8 mouse cellular contexts compared by ENCODE assay signal in genomic region chr13:112800597-112801380, GRCm38 (mm10). TPM values are rescaled to one million over a fixed set of nuclear protein-coding genes. Genes with fewer than 3 reads are reported as not detected.
A peak's percentile ranks its signal among the peaks of the same experiment; 100 is the strongest.
DNase-seq lines count a peak whose midpoint lies in the region; ATAC-seq and TF ChIP-seq lines count a peak whose summit lies in the region.

Gene Plpp1 (plus strand): TSS chr13:112800792.

- WGBS in limb, embryonic 13.5 days: under 1% methylated on average over 83 of the region's 83 CpGs
- WGBS in midbrain, embryonic 15.5 days: under 1% methylated on average over 82 of the region's 83 CpGs
- under 1% methylated on average over 83 of the region's 83 CpGs for WGBS in spleen, adult 2 months

- H3K4me3 ChIP-seq in limb, embryonic 13.5 days: peak within 1 kb of the TSS; percentile 78
- H3K4me3 ChIP-seq in midbrain, embryonic 15.5 days: peak within 1 kb of the TSS; percentile 95
- H3K4me3 ChIP-seq in spleen, adult 2 months (ENCODE audit: extremely low read depth, insufficient read depth, insufficient read length): peak within 1 kb of the TSS; percentile 68

- no peak for TF ChIP-seq CTCF in brain, embryonic 14.5 days (IDR thresholded peaks at IDR 0.05; ENCODE audit: borderline replicate concordance, extremely low read depth, insufficient read depth, insufficient read length)
- TF ChIP-seq CTCF in spleen, adult 2 months (IDR thresholded peaks at IDR 0.05; ENCODE audit: extremely low read depth, insufficient read depth, insufficient read length, insufficient replicate concordance): no peak

- peak; percentile 91 for ATAC-seq in erythroblast, adult 5-6 weeks (replicated peaks; ENCODE audit: low FRiP score, poor library complexity, severe bottlenecking)
- ATAC-seq in limb, embryonic 13.5 days (ENCODE audit: low FRiP score, low read depth): peak; percentile 97
- peak; percentile 98 for ATAC-seq in midbrain, embryonic 15.5 days (replicated peaks)

- peak within 1 kb of the TSS; percentile 92 for H3K9ac ChIP-seq in limb, embryonic 13.5 days
- H3K9ac ChIP-seq in midbrain, embryonic 15.5 days: peak within 1 kb of the TSS; percentile 96

- peak within 1 kb of the TSS; percentile 82 for H3K4me2 ChIP-seq in limb, embryonic 13.5 days (replicated peaks)
- H3K4me2 ChIP-seq in midbrain, embryonic 15.5 days: peak within 1 kb of the TSS; percentile 84

- DNase-seq in A20 (ENCODE audit: low read depth, low spot score): peak; percentile 97
- DNase-seq in brain, embryonic 14.5 days (ENCODE audit: low read depth): peak; percentile 98
- peak; percentile 97 for DNase-seq in heart, adult 9 months (ENCODE audit: low spot score in 2 of 2)
- DNase-seq in kidney, adult 9 months: peak; percentile 96
- peak; percentile 14 to 78 for DNase-seq in spleen, adult 2 months (ENCODE audit: low read depth in 1 of 2, low spot score in 2 of 2)

- peaks cover 19% of the 10 kb centered on the region for H3K4me1 ChIP-seq in limb, embryonic 13.5 days
- H3K4me1 ChIP-seq in midbrain, embryonic 15.5 days: peaks cover 17% of the 10 kb centered on the region
- H3K4me1 ChIP-seq in spleen, adult 2 months (ENCODE audit: control insufficient read depth, insufficient read depth, insufficient read length): peaks cover 2% of the 10 kb centered on the region; the same call in 1 of the 2 replicates

- H3K9me3 ChIP-seq in limb, embryonic 13.5 days: 0 out of 2 replicates have a peak, but pooled peaks cover 2% of the 10 kb centered on the region
- no peaks in the 10 kb centered on the region for H3K9me3 ChIP-seq in midbrain, embryonic 15.5 days

- H3K27me3 ChIP-seq in limb, embryonic 13.5 days: no peaks in the 10 kb centered on the region
- no peaks in the 10 kb centered on the region for H3K27me3 ChIP-seq in midbrain, embryonic 15.5 days (replicated peaks)
- H3K27me3 ChIP-seq in spleen, adult 2 months (ENCODE audit: control insufficient read depth, insufficient read depth, low read length): no peaks in the 10 kb centered on the region

- TF ChIP-seq POLR2A in brain, embryonic 14.5 days (IDR thresholded peaks at IDR 0.05; ENCODE audit: borderline replicate concordance, extremely low read depth, insufficient read depth, insufficient read length, poor library complexity, severe bottlenecking): peak; percentile 99
- TF ChIP-seq POLR2A in spleen, adult 2 months (IDR thresholded peaks at IDR 0.05; ENCODE audit: low read depth, low read length): peak; percentile 37

- peaks cover 3% of the 10 kb centered on the region for H3K36me3 ChIP-seq in limb, embryonic 13.5 days
- H3K36me3 ChIP-seq in midbrain, embryonic 15.5 days (replicated peaks): peaks cover 1% of the 10 kb centered on the region; the same call in 1 of the 2 replicates
- no peaks in the 10 kb centered on the region for H3K36me3 ChIP-seq in spleen, adult 2 months (ENCODE audit: control insufficient read depth, insufficient read depth, low read length)

- H3K27ac ChIP-seq in limb, embryonic 13.5 days: peak within 1 kb of the TSS; percentile 97
- H3K27ac ChIP-seq in midbrain, embryonic 15.5 days: peak within 1 kb of the TSS; percentile 97
- peak within 1 kb of the TSS; percentile 68 for H3K27ac ChIP-seq in spleen, adult 2 months (ENCODE audit: insufficient read depth, low read length)

RNA-seq across cellular contexts. Expression of gene Plpp1, which starts in this region (rescaled TPM):
- 30.6 and 31.5 TPM in 2 replicates for polyA plus RNA-seq in brain, embryonic 14.5 days (2012; rRNA removed)
- total RNA-seq in erythroblast, adult 5-6 weeks (2015; ENCODE audit: low replicate concordance): 89.2 and 96.3 TPM in 2 replicates
- 68.1 and 85.5 TPM in 2 replicates for total RNA-seq in erythroblast, adult 5-6 weeks (2017; ENCODE audit: low replicate concordance)
- 53.8 and 55.0 TPM in 2 replicates for polyA plus RNA-seq in limb, embryonic 13.5 days (2015; fragmentation: Nextera tagmentation; extraction: Ambion mirVana)
- 59.9 and 62.3 TPM in 2 replicates for polyA plus RNA-seq in midbrain, embryonic 15.5 days (2015; fragmentation: Nextera tagmentation; extraction: Ambion mirVana)
- polyA plus RNA-seq in spleen, adult 2 months (2012; rRNA removed): 61.6 and 71.8 TPM in 2 replicates

Comparison
In these comparisons a context has a peak if more than half of its experiments do, and no peak if none do; other contexts are left out.
1. Peak in every context shown above with its lines: DNase-seq, ATAC-seq, H3K4me3 ChIP-seq and H3K27ac ChIP-seq.
2. DNase-seq: peak in every context shown above with its lines; median percentile 98 in brain, embryonic 14.5 days; 97 in A20; 97 in heart, adult 9 months; 96 in kidney, adult 9 months; 46 in spleen, adult 2 months.